Mouse (Mus musculus) thymus, adult 2 months (tissue): ENCODE results near the gene E2f7. TPM values are rescaled to one million over a fixed set of nuclear protein-coding genes. Genes with fewer than 3 reads are reported as not detected.
"Not testable (repeated sequence)": the region's sequence is repeated elsewhere in the genome, so short reads cannot be mapped to it uniquely, and the experiment has no call there.

Source experiments
- DNase-seq: peaks from one replicate; pipeline ENCODE4 v3.0.0; 2021
- H3K27ac ChIP-seq: fragments of 200-500 bp; 2 replicates; pipeline ENCODE4 v1.5.1; 2012; ENCODE audit warnings: low read length, control low read depth; ENCODE audit not compliant: control insufficient read depth, insufficient read depth
- H3K27me3 ChIP-seq: fragments of 200-500 bp; 2 replicates; pipeline ENCODE4 v1.6.1; 2012; ENCODE audit warnings: mild to moderate bottlenecking, low read length, moderate library complexity, mixed read lengths; ENCODE audit not compliant: control insufficient read depth, insufficient read depth
- H3K36me3 ChIP-seq: fragments of 200-500 bp; 2 replicates; pipeline ENCODE4 v1.6.1; 2012; ENCODE audit warnings: mild to moderate bottlenecking, low read length, moderate library complexity; ENCODE audit not compliant: control insufficient read depth, insufficient read depth
- H3K4me1 ChIP-seq: fragments of 200-500 bp; replicated peaks from 2 replicates; pipeline ENCODE4 v1.6.1; 2012; ENCODE audit warnings: low read length; ENCODE audit not compliant: control insufficient read depth, insufficient read depth
- H3K4me3 ChIP-seq: fragments of 200-500 bp; 2 replicates; pipeline ENCODE4 v1.5.1; 2012; ENCODE audit warnings: mild to moderate bottlenecking, low read length, control low read depth, moderate library complexity; ENCODE audit not compliant: control insufficient read depth, insufficient read depth
- CTCF ChIP-seq: fragments of 200-500 bp; IDR thresholded peaks from 2 replicates; pipeline ENCODE4 v1.5.1; 2012; ENCODE audit warnings: mild to moderate bottlenecking, control low read depth, low read length, moderate library complexity, borderline replicate concordance; ENCODE audit not compliant: control insufficient read depth, poor library complexity, insufficient read depth; ENCODE audit errors: extremely low read depth
- POLR2A ChIP-seq: fragments of 200-500 bp; IDR thresholded peaks from 2 replicates; pipeline ENCODE4 v1.6.1; 2012; ENCODE audit warnings: mild to moderate bottlenecking, low read length, control low read depth, moderate library complexity; ENCODE audit not compliant: control insufficient read depth, poor library complexity, insufficient read depth; ENCODE audit errors: extremely low read depth
- WGBS: fragments of 180-500 bp; shearing (Covaris S2); methylation state at CpG from one replicate; pipeline ENCODE4 v1.1.7; 2018; 5-methylcytosine and 5-hydroxymethylcytosine counted together
- polyA plus RNA-seq: library from polyadenylated mRNA; depleted of rRNA; stranded (reverse); fragments of >200 nt; gene quantifications from 2 replicates; pipeline ENCODE4 v1.2.3, GENCODE M21; 2012

The E2f7 gene
- polyA plus RNA-seq, 1 experiment, result 3.9 TPM

- Histone ChIP-seq H3K4me1 (peaks cover 6% of the 10 kb centered on the region), H3K4me3 (no peak overlapping the region), H3K27ac (no peak overlapping the region), H3K27me3 (no peaks in the 10 kb centered on the region), H3K36me3 (peaks cover 22% of the 10 kb centered on the region)
- TF ChIP-seq CTCF, result no peak
- TF ChIP-seq POLR2A, result no peak
- 99% methylated on average over 9 of the region's 9 CpGs for WGBS
- DNase-seq, result no peak
Measured at GRCm38 (mm10) chr10:110749510-110750305, 4.5 kb downstream of the E2f7 start.

- TF ChIP-seq CTCF (no peak), POLR2A (no peak)
- H3K4me1 ChIP-seq, result no peaks in the 10 kb centered on the region
- no peak overlapping the region for H3K4me3 ChIP-seq
- peaks cover 35% of the 10 kb centered on the region for H3K36me3 ChIP-seq
- no peak overlapping the region for H3K27ac ChIP-seq
- 82% methylated on average over 3 of the region's 3 CpGs for WGBS
- DNase-seq, result no peak
- H3K27me3 ChIP-seq, result no peaks in the 10 kb centered on the region
Measured at GRCm38 (mm10) chr10:110752849-110753248, 7.6 kb downstream of the E2f7 start.

GRCm38 (mm10) chr10:110755556-110755955 is 10.3 kb downstream of the E2f7 start:
- WGBS, result 98% methylated on average over 10 of the region's 10 CpGs
- H3K36me3 ChIP-seq, result peaks cover 30% of the 10 kb centered on the region

GRCm38 (mm10) chr10:110756271-110756793 is 11.1 kb downstream of the E2f7 start:
- no peak for DNase-seq
- 88% methylated on average over 7 of the region's 7 CpGs for WGBS
- no peaks in the 10 kb centered on the region for H3K4me1 ChIP-seq
- peaks cover 30% of the 10 kb centered on the region for H3K36me3 ChIP-seq
- no peaks in the 10 kb centered on the region for H3K27me3 ChIP-seq
- TF ChIP-seq CTCF, result no peak
- TF ChIP-seq POLR2A, result no peak
- H3K4me3 ChIP-seq, result no peak overlapping the region
- no peak overlapping the region for H3K27ac ChIP-seq

More at GRCm38 (mm10) chr10:110755556-110755955, 10.3 kb downstream of the E2f7 start:
- no peak overlapping the region for H3K4me3 ChIP-seq
- no peak overlapping the region for H3K27ac ChIP-seq
- DNase-seq, result no peak
- H3K27me3 ChIP-seq, result no peaks in the 10 kb centered on the region
- TF ChIP-seq CTCF (no peak), POLR2A (no peak)
- H3K4me1 ChIP-seq, result no peaks in the 10 kb centered on the region

- H3K27ac ChIP-seq, H3K27me3 ChIP-seq, H3K4me1 ChIP-seq, H3K4me3 ChIP-seq: not testable (repeated sequence)
- peaks cover 18% of the 10 kb centered on the region for H3K36me3 ChIP-seq
- peak; percentile 31 for DNase-seq
- WGBS, result 71% methylated on average over 7 of the region's 12 CpGs
Measured at GRCm38 (mm10) chr10:110760552-110760951, 15.3 kb downstream of the E2f7 start.

GRCm38 (mm10) chr10:110762134-110762884 is 17.1 kb downstream of the E2f7 start:
- WGBS, result 96% methylated on average over 16 of the region's 16 CpGs
- peaks cover 19% of the 10 kb centered on the region for H3K36me3 ChIP-seq

More at GRCm38 (mm10) chr10:110762134-110762884, 17.1 kb downstream of the E2f7 start:
- Histone ChIP-seq H3K27me3 (no peaks in the 10 kb centered on the region), H3K4me3 (no peak overlapping the region), H3K4me1 (no peaks in the 10 kb centered on the region), H3K27ac (no peak overlapping the region)
- no peak for TF ChIP-seq POLR2A
- no peak for TF ChIP-seq CTCF
- DNase-seq, result no peak
